Mouse (Mus musculus) hematopoietic stem cell, adult 5-6 weeks (primary cell): Measurements from ENCODE around the gene Bcl10. TPM values are rescaled to one million over a fixed set of nuclear protein-coding genes. Genes with fewer than 3 reads are reported as not detected.
"Not testable (repeated sequence)": the region's sequence is repeated elsewhere in the genome, so short reads cannot be mapped to it uniquely, and the experiment has no call there.

Experiments used
- ATAC-seq, 2 experiments: fragments of 125-278 bp in 1 of 2; replicated peaks in 1 of 2; 2 replicates each; pipeline ENCODE4 v1.8.0; 2016 to 2017; ENCODE audit warnings: inconsistent platforms in 2 of 2, mild to moderate bottlenecking in 2 of 2, moderate number of reproducible peaks in 2 of 2, low read depth in 1 of 2, moderate TSS enrichment in 1 of 2; ENCODE audit not compliant: low FRiP score in 2 of 2, poor library complexity in 2 of 2, severe bottlenecking in 2 of 2, insufficient read depth in 1 of 2, low TSS enrichment in 1 of 2
- total RNA-seq: library from RNA; stranded (forward); fragments of 172-1452, 232-1000 nt; gene quantifications from 2 replicates; pipeline ENCODE4 v1.2.3, GENCODE M21; 2017

Bcl10 gene
- 56.9 and 62.3 TPM in 2 replicates for total RNA-seq

GRCm38 (mm10) chr3:145922019-145922854 is at the start of gene Bcl10:
Gene Bcl10 (plus strand): TSS chr3:145922804.
- ATAC-seq, result no peak

- no peak for ATAC-seq
Observed at GRCm38 (mm10) chr3:145873271-145873670, 49.3 kb upstream of the Bcl10 start.

- ATAC-seq, result no peak
Observed at GRCm38 (mm10) chr3:145874126-145874525, 48.5 kb upstream of the Bcl10 start.

GRCm38 (mm10) chr3:145876120-145876519 is 46.5 kb upstream of the Bcl10 start:
- ATAC-seq, result no peak

GRCm38 (mm10) chr3:145878867-145879266 is 43.7 kb upstream of the Bcl10 start:
- ATAC-seq, result not testable (repeated sequence)

GRCm38 (mm10) chr3:145880335-145880734 is 42.3 kb upstream of the Bcl10 start:
- ATAC-seq, result no peak

GRCm38 (mm10) chr3:145882076-145882874 is 40.3 kb upstream of the Bcl10 start:
- ATAC-seq, result no peak

GRCm38 (mm10) chr3:145883233-145883632 is 39.4 kb upstream of the Bcl10 start:
- ATAC-seq, result no peak

- ATAC-seq, result no peak
Observed at GRCm38 (mm10) chr3:145885376-145885775, 37.2 kb upstream of the Bcl10 start.

- ATAC-seq, result no peak
Observed at GRCm38 (mm10) chr3:145885851-145886464, 36.6 kb upstream of the Bcl10 start.

- ATAC-seq, result peak; percentile 43 to 48
Observed at GRCm38 (mm10) chr3:145887430-145887971, 35.1 kb upstream of the Bcl10 start.

GRCm38 (mm10) chr3:145890346-145891132 is 32.1 kb upstream of the Bcl10 start:
- no peak for ATAC-seq

- ATAC-seq, result no peak
Observed at GRCm38 (mm10) chr3:145892451-145892850, 30.2 kb upstream of the Bcl10 start.

- ATAC-seq, result no peak
Observed at GRCm38 (mm10) chr3:145894131-145894530, 28.5 kb upstream of the Bcl10 start.

- ATAC-seq, result no peak
Observed at GRCm38 (mm10) chr3:145897749-145898148, 24.9 kb upstream of the Bcl10 start.

GRCm38 (mm10) chr3:145899832-145900231 is 22.8 kb upstream of the Bcl10 start:
- no peak for ATAC-seq

- ATAC-seq, result no peak
Observed at GRCm38 (mm10) chr3:145903530-145903929, 19.1 kb upstream of the Bcl10 start.
